Mouse (Mus musculus) brain, embryonic 14.5 days (tissue): ENCODE measurements around the gene Pphln1.

Experiments
- CTCF ChIP-seq: fragments of 200-500 bp; IDR thresholded peaks from 2 replicates; pipeline ENCODE4 v1.5.1; 2012; ENCODE audit warnings: inconsistent platforms, mild to moderate bottlenecking, moderate library complexity, borderline replicate concordance; ENCODE audit not compliant: insufficient read depth, insufficient read length; ENCODE audit errors: extremely low read depth
- POLR2A ChIP-seq: fragments of 200-500 bp; IDR thresholded peaks from 2 replicates; pipeline ENCODE4 v1.6.1; 2012; ENCODE audit warnings: mild to moderate bottlenecking, inconsistent platforms, borderline replicate concordance; ENCODE audit not compliant: poor library complexity, insufficient read depth, insufficient read length, severe bottlenecking; ENCODE audit errors: extremely low read depth

GRCm38 (mm10) chr15:93486066-93486465 lies 87.9 kb downstream of the Pphln1 start:
- TF ChIP-seq CTCF (no peak), POLR2A (no peak)
